Mouse (Mus musculus) liver, adult 2 months (tissue): ENCODE measurements around the gene Vps35l. TPM values are rescaled to one million over a fixed set of nuclear protein-coding genes. Genes with fewer than 3 reads are reported as not detected.
A peak's percentile ranks its signal among the peaks of the same experiment; 100 is the strongest.

Source experiments
- DNase-seq: peaks from one replicate; pipeline ENCODE4 v3.0.0-alpha.2; 2011; ENCODE audit warnings: low read depth, low spot score; ENCODE audit errors: extremely low read depth
- H3K27ac ChIP-seq: fragments of 200-500 bp; replicated peaks from 2 replicates; pipeline ENCODE4 v1.5.1; 2012; ENCODE audit warnings: low read depth, mild to moderate bottlenecking, control low read depth, inconsistent platforms, low read length; ENCODE audit not compliant: insufficient read depth
- H3K27me3 ChIP-seq: fragments of 200-500 bp; 2 replicates; pipeline ENCODE4 v1.6.1; 2012; ENCODE audit warnings: mild to moderate bottlenecking, moderate library complexity, low read length, inconsistent platforms; ENCODE audit not compliant: control insufficient read depth, insufficient read depth
- H3K36me3 ChIP-seq: fragments of 200-500 bp; 2 replicates; pipeline ENCODE4 v1.6.1; 2012; ENCODE audit warnings: low read length, inconsistent platforms; ENCODE audit not compliant: control insufficient read depth, insufficient read depth
- H3K4me1 ChIP-seq: fragments of 200-500 bp; 2 replicates; pipeline ENCODE4 v1.6.1; 2011; ENCODE audit warnings: low read length; ENCODE audit not compliant: control insufficient read depth, insufficient read depth
- H3K4me3 ChIP-seq: fragments of 200-500 bp; 2 replicates; pipeline ENCODE4 v1.5.1; 2011; ENCODE audit warnings: low read depth, mild to moderate bottlenecking, control low read depth, low read length, moderate library complexity; ENCODE audit not compliant: insufficient read depth
- H3K79me2 ChIP-seq: fragments of 200-500 bp; 2 replicates; pipeline ENCODE4 v1.6.1; 2012; ENCODE audit warnings: inconsistent platforms, mild to moderate bottlenecking, low read length, moderate library complexity; ENCODE audit not compliant: control insufficient read depth, insufficient read depth
- H3K9ac ChIP-seq: fragments of 200-500 bp; 2 replicates; pipeline ENCODE4 v1.6.1; 2012; ENCODE audit warnings: low read depth, mild to moderate bottlenecking, control low read depth, inconsistent platforms, low read length
- CTCF ChIP-seq: fragments of 200-500 bp; IDR thresholded peaks from 2 replicates; pipeline ENCODE4 v1.5.1; 2011; ENCODE audit warnings: low read depth, low read length, control low read depth
- POLR2A ChIP-seq: fragments of 200-500 bp; IDR thresholded peaks from 2 replicates; pipeline ENCODE4 v1.6.1; 2011; ENCODE audit warnings: low read length, control low read depth; ENCODE audit not compliant: insufficient read depth; ENCODE audit errors: extremely low read depth
- WGBS: fragments of 180-500 bp; shearing (Covaris S2); methylation state at CpG from one replicate; pipeline ENCODE4 v1.1.7; 2018; 5-methylcytosine and 5-hydroxymethylcytosine counted together
- polyA plus RNA-seq: library from polyadenylated mRNA; depleted of rRNA; stranded (reverse); fragments of >200 nt; gene quantifications from 2 replicates; pipeline ENCODE4 v1.2.3, GENCODE M21; 2012
- total RNA-seq: library from RNA; depleted of rRNA; stranded (reverse); fragments of >200 nt; gene quantifications from 2 replicates; pipeline ENCODE4 v1.2.3, GENCODE M21; 2014

Vps35l gene
- total and polyA plus RNA-seq, 2 experiments = 16.3 to 22.3 TPM

DNA sequence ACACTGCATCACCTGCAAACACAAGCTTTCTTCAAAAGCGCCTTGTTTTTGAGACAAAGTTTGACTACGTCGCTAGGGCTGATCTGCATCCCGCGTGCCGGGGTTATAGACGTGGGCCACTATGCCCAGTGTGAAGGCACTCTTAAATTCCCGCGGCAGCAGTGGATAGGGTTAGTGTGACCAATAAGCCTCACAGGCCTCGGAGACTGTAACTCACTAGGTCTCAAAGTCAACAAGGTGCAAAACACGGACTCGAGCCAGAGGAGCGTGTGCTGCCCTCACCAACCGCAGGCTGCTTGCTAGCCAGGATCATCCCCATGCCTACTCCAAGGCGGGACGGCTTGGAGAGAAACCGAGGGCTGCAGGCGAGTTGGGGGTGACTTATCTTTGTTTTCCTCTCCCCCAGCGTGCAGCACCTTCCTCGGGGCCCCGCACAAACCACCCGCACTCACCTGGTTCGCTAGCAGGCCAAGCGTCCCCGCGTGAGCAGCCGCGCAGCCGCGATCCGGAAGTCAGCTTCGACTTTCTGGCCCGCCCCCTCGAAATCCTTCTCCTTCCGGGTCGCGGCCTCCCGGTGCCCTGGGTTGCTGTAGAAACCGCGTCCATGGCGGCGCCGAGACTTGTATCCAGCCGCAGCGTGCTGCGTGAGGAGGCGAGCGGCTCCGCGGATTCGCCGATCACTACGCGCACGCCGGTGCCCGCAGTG lies 115.3 kb downstream of the Vps35l start, which contains the start of gene Iqck:
Gene Iqck (plus strand): TSS at position 582 of the 706 bp plus-strand sequence.
- WGBS = under 1% methylated on average over 57 of the region's 57 CpGs
- peak within 1 kb of the TSS; percentile 70 for H3K9ac ChIP-seq
- no peaks in the 10 kb centered on the region for H3K27me3 ChIP-seq
- no peaks in the 10 kb centered on the region; the same call in 1 of the 2 replicates for H3K36me3 ChIP-seq
- DNase-seq = peak; percentile 82
- H3K4me3 ChIP-seq = peak within 1 kb of the TSS; percentile 76
- peak within 1 kb of the TSS; percentile 54 for H3K27ac ChIP-seq
- peaks cover 11% of the 10 kb centered on the region for H3K4me1 ChIP-seq
- TF ChIP-seq CTCF (0 out of 2 replicates have a peak, but pooled peaks have one; percentile 2), POLR2A (peak; percentile 62)
- no peaks in the 10 kb centered on the region for H3K79me2 ChIP-seq

DNA sequence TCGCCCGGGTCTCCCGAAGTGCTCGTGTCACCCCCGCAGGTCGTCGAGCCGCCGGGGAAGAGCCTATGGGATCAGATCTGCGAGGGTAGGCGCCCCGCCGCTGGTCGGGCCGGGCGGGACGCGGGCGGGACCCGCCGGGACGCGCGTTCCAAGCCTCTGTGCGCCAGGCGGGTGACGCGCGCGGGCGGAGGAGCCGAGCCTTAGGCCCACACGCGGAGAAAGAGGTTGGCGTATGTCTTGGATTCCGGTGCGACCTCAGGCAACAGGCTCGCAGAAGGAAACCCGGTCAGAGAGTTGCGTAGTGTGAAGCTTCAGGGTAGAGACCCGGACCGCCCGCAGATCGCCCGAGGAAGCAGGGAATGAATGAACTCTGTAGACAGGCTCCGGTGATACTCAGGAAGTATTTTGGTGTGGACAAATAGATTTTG lies 115.9 kb downstream of the Vps35l start, which contains the start of gene Knop1:
Gene Knop1 (minus strand): TSS at position 378 of the 428 bp plus-strand sequence.
- H3K27ac ChIP-seq = peak within 1 kb of the TSS; percentile 54
- H3K4me1 ChIP-seq = peaks cover 11% of the 10 kb centered on the region
- H3K79me2 ChIP-seq = no peaks in the 10 kb centered on the region
- H3K9ac ChIP-seq = peak within 1 kb of the TSS; percentile 70
- H3K36me3 ChIP-seq = no peaks in the 10 kb centered on the region; the same call in 1 of the 2 replicates
- TF ChIP-seq CTCF = no peak
- no peak for TF ChIP-seq POLR2A
- peak within 1 kb of the TSS; percentile 76 for H3K4me3 ChIP-seq
- WGBS = under 1% methylated on average over 46 of the region's 46 CpGs
- peak; percentile 21 for DNase-seq
- H3K27me3 ChIP-seq = no peaks in the 10 kb centered on the region

DNA sequence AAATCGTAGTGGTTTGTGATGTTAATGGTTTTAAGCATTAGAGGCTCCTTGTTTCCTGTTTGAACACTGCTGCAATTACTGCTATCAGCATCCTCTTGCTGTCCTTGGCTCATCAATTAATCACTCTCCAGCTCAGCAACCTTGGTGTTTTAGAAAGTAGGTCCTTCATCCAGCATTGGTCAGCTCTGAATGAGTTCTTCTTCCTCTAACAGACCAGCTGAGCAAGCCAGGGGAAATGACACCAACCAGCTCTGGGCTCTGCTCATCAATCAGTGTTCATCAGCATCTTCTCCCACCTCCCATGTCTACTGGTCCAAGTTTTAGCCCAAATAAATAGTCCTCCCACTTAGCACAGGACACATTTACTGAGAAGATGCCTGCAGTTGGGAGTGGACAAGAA lies 118.6 kb downstream of the Vps35l start:
- 68% methylated on average over 1 of the region's 1 CpGs for WGBS
- no peak overlapping the region for H3K27ac ChIP-seq
- H3K4me3 ChIP-seq = no peak overlapping the region
- H3K4me1 ChIP-seq = peaks cover 10% of the 10 kb centered on the region
- H3K36me3 ChIP-seq = no peaks in the 10 kb centered on the region
- H3K27me3 ChIP-seq = no peaks in the 10 kb centered on the region
- TF ChIP-seq POLR2A (no peak), CTCF (no peak)
- H3K79me2 ChIP-seq = no peaks in the 10 kb centered on the region
- no peak for DNase-seq
- H3K9ac ChIP-seq = no peak overlapping the region

DNA sequence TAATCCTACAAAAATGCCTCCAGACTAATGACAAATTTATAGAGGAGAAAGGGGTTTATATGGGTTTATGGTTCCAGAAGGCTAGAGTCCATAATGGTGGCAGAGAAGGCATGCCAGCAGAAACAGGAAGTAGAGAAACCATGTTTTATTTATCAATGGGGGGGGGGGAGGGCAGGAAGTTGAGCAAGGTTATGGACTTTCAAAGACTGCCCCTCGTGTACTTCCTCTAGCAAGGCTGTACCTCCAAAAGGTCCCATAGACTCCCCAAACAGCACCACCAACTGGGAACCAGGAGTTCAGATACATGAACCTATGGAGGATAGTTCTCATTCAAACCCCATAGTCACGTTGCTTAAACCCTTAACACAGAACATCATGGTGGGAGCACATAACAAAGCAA lies 125.3 kb downstream of the Vps35l start:
- H3K4me3 ChIP-seq = no peak overlapping the region
- H3K36me3 ChIP-seq = no peaks in the 10 kb centered on the region
- no peaks in the 10 kb centered on the region for H3K27me3 ChIP-seq
- WGBS = 61% methylated on average over 2 of the region's 2 CpGs
- H3K27ac ChIP-seq = no peak overlapping the region
- no peak overlapping the region for H3K9ac ChIP-seq
- DNase-seq = no peak
- H3K79me2 ChIP-seq = no peaks in the 10 kb centered on the region
- no peaks in the 10 kb centered on the region for H3K4me1 ChIP-seq
- TF ChIP-seq POLR2A (no peak), CTCF (no peak)

DNA sequence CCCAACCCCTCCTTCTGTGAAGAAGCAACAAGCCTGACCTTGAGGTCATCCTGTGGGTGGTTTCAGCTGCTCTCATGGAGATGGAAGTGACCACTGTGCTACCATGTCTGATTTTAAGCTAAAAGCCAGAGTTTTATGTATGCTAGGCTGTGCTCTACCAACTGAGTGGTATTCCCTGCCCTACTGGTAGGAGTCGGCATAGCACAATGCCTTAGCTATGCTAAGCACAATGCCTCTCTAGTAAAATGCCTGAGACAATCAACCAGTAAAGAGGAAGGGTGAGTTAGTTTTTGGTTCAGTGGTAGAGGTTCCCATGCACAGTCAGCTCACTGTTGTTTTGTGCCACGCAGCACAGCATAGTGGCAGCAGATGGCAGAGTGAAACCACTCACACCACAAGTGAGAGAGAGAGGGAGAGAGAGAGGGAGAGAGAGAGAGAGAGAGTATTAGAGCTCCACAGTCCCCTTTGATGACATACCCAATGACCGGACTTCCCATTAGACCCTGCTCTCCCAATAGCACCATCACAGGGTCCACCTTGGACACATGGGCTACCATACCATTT lies 139.5 kb downstream of the Vps35l start:
- no peaks in the 10 kb centered on the region for H3K4me1 ChIP-seq
- DNase-seq = no peak
- 86% methylated on average over 3 of the region's 3 CpGs for WGBS
- TF ChIP-seq CTCF (no peak), POLR2A (no peak)
- no peaks in the 10 kb centered on the region for H3K27me3 ChIP-seq
- H3K9ac ChIP-seq = no peak overlapping the region
- H3K36me3 ChIP-seq = no peaks in the 10 kb centered on the region
- H3K27ac ChIP-seq = no peak overlapping the region
- H3K79me2 ChIP-seq = no peaks in the 10 kb centered on the region
- no peak overlapping the region for H3K4me3 ChIP-seq

DNA sequence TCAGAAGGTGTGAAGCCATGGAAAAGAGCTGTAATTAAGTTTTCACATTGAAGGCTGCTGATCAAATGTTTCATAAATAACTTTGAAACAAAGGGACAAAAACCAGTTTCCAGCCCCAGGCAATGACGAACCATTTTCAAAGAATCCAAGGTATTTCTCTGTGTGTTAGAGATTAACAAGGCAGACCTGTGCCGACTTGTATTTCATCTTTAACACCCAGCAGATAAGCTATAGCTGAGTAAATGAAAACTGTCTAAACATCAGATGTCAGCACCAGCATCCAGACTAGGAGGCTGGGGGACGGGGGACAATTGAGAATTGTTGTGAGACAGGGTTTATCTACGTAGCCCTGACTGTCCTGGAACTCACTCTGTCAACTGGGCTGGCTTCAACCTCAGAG lies 143.9 kb downstream of the Vps35l start:
- DNase-seq = no peak
- H3K9ac ChIP-seq = no peak overlapping the region
- H3K27me3 ChIP-seq = no peaks in the 10 kb centered on the region
- TF ChIP-seq CTCF (no peak), POLR2A (no peak)
- H3K36me3 ChIP-seq = no peaks in the 10 kb centered on the region
- no peaks in the 10 kb centered on the region for H3K79me2 ChIP-seq
- H3K4me3 ChIP-seq = no peak overlapping the region
- H3K27ac ChIP-seq = no peak overlapping the region
- no peaks in the 10 kb centered on the region for H3K4me1 ChIP-seq
- 59% methylated on average over 4 of the region's 4 CpGs for WGBS
